In the genomic region with DNA sequence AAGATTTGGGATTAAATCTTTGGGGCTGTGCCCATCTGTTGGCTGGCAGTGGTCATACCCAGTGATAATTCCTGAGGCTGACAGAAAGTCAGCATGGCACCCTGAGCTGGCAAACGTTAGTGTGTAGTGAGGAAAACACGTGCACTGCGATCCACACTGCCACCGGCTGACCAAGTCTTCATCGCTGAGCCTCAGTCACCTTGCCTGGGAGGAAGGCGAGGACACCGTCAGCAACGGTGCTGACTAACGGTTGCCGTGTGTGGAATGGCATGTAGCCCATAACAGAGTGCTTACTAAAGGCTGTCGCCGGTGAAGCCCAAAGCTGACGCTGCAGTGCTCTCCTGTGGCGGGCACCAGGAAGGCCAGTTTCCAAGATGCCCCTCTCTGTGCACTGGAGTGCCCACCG, we compare ENCODE assay signal across 13 mouse cellular contexts. TPM values are rescaled to one million over a fixed set of nuclear protein-coding genes. Genes with fewer than 3 reads are reported as not detected.
DNase-seq lines count a peak whose midpoint lies in the region; ATAC-seq and TF ChIP-seq lines count a peak whose summit lies in the region.
"Had no signal": no experiment of that assay in that cellular context is flagged by ENCODE, and none has a peak within 500 bp of the region (broad histone marks: within the 10 kb centered on the region; RNA-seq: fewer than 3 reads in every experiment).

No protein-coding gene starts in this region.

- H3K9ac ChIP-seq in hindbrain, postnatal 0 days (replicated peaks; ENCODE audit: low read length) = no peak overlapping the region
- no peak overlapping the region for H3K9ac ChIP-seq in hindbrain, embryonic 14.5 days
- H3K9ac ChIP-seq: hindbrain, embryonic 15.5 days had no signal

- DNase-seq in hindbrain, postnatal 0 days (ENCODE audit: low spot score) = peak; percentile 58
- no peak for DNase-seq in hindbrain, embryonic 14.5 days (ENCODE audit: low spot score)
- peak; percentile 30 for DNase-seq in right cerebral cortex, adult 18-20 months
- no peak for DNase-seq in right cerebral cortex, postnatal 25 days
- peak; percentile 44 for DNase-seq in heart, adult 8-10 months (ENCODE audit: low spot score)
- DNase-seq in skeletal muscle tissue, adult 2 months (ENCODE audit: low read depth, low spot score) = peak; percentile 85
- DNase-seq: lung, postnatal 10 days had no signal

- peaks cover 58% of the 10 kb centered on the region for H3K36me3 ChIP-seq in hindbrain, postnatal 0 days (ENCODE audit: insufficient read depth, low read length)
- H3K36me3 ChIP-seq in hindbrain, embryonic 14.5 days (replicated peaks; ENCODE audit: control insufficient read depth, insufficient read depth) = peaks cover 99% of the 10 kb centered on the region

- H3K4me3 ChIP-seq in hindbrain, postnatal 0 days (ENCODE audit: low read length) = no peak overlapping the region
- H3K4me3 ChIP-seq in hindbrain, embryonic 14.5 days (replicated peaks; ENCODE audit: low read length) = no peak overlapping the region
- H3K4me3 ChIP-seq: hindbrain, embryonic 15.5 days had no signal

- peak; percentile 55 for ATAC-seq in hindbrain, postnatal 0 days
- no peak for ATAC-seq in hindbrain, embryonic 14.5 days (ENCODE audit: low FRiP score)
- ATAC-seq in erythroblast, adult 5-6 weeks (replicated peaks; ENCODE audit: low FRiP score, poor library complexity, severe bottlenecking) = no peak
- no peak for ATAC-seq in inflammation-experienced regulatory T-cells, adult 6 months

- H3K27ac ChIP-seq in hindbrain, postnatal 0 days = no peak overlapping the region
- no peak overlapping the region for H3K27ac ChIP-seq in hindbrain, embryonic 14.5 days
- H3K27ac ChIP-seq: hindbrain, embryonic 15.5 days had no signal

- TF ChIP-seq CTCF in hindbrain, postnatal 0 days (IDR thresholded peaks at IDR 0.05; ENCODE audit: low read depth) = no peak

- H3K4me2 ChIP-seq in hindbrain, postnatal 0 days (ENCODE audit: low read depth, low read length) = no peak overlapping the region
- H3K4me2 ChIP-seq in hindbrain, embryonic 14.5 days (replicated peaks) = no peak overlapping the region
- H3K4me2 ChIP-seq: hindbrain, embryonic 15.5 days had no signal

- H3K9me3 ChIP-seq in hindbrain, postnatal 0 days (ENCODE audit: low read length) = no peaks in the 10 kb centered on the region
- H3K9me3 ChIP-seq in hindbrain, embryonic 14.5 days (ENCODE audit: control insufficient read depth, low read length) = no peaks in the 10 kb centered on the region
- H3K9me3 ChIP-seq: hindbrain, embryonic 15.5 days had no signal

- 0 out of 2 replicates have a peak, but pooled peaks cover 3% of the 10 kb centered on the region for H3K4me1 ChIP-seq in hindbrain, postnatal 0 days (ENCODE audit: insufficient read depth, low read length)
- no peaks in the 10 kb centered on the region for H3K4me1 ChIP-seq in hindbrain, embryonic 14.5 days (replicated peaks; ENCODE audit: control insufficient read depth, insufficient read depth, low read length)
- H3K4me1 ChIP-seq: hindbrain, embryonic 15.5 days had no signal

- H3K27me3 ChIP-seq in hindbrain, postnatal 0 days (ENCODE audit: insufficient read depth, low read length) = no peaks in the 10 kb centered on the region
- no peaks in the 10 kb centered on the region for H3K27me3 ChIP-seq in hindbrain, embryonic 14.5 days (ENCODE audit: control insufficient read depth, insufficient read depth, low read length)
- H3K27me3 ChIP-seq: hindbrain, embryonic 15.5 days had no signal

- WGBS in hindbrain, postnatal 0 days = 72% methylated on average over 15 of the region's 15 CpGs
- 90% methylated on average over 15 of the region's 15 CpGs for WGBS in hindbrain, embryonic 14.5 days

RNA-seq across cellular contexts. Expression of a gene that starts 25.4 kb away (rescaled TPM):
- total RNA-seq in hindbrain, postnatal 0 days (2014; rRNA removed) = 366 and 404 TPM in 2 replicates
- polyA plus RNA-seq in hindbrain, postnatal 0 days (2015; fragmentation: Nextera tagmentation; extraction: Ambion mirVana) = 379 and 380 TPM in 2 replicates
- 348 and 365 TPM in 2 replicates for polyA plus RNA-seq in hindbrain, embryonic 14.5 days (2014; fragmentation: Nextera tagmentation; extraction: Ambion mirVana)
- 10 to 100 TPM; 67.0 to 78.6 (median 70.5) TPM for total RNA-seq in heart, adult 8-10 months (2022)
- total RNA-seq in erythroblast, adult 5-6 weeks (2015; ENCODE audit: low replicate concordance) = 79.6 and 87.6 TPM in 2 replicates
- 85.4 and 105 TPM in 2 replicates for total RNA-seq in erythroblast, adult 5-6 weeks (2017; ENCODE audit: low replicate concordance)
- polyA plus RNA-seq in inflammation-experienced regulatory T-cells, adult 6 months (2017; shearing (Covaris generic)) = 100 to 1,000 TPM in 1 of 3 experiments, 10 to 100 TPM in 2; 89.3 to 100 (median 91.5) TPM

RNA-seq across cellular contexts. Expression of a gene that starts 46.4 kb away (rescaled TPM):
- 0.29 TPM in 1 of 2 replicates, not detected in the other for total RNA-seq in hindbrain, postnatal 0 days (2014; rRNA removed)
- not detected in 2 replicates for polyA plus RNA-seq in hindbrain, postnatal 0 days (2015; fragmentation: Nextera tagmentation; extraction: Ambion mirVana)
- 0.09 TPM in 1 of 2 replicates, not detected in the other for polyA plus RNA-seq in hindbrain, embryonic 14.5 days (2014; fragmentation: Nextera tagmentation; extraction: Ambion mirVana)
- total RNA-seq in heart, adult 8-10 months (2022) = not detected
- not detected in 2 replicates for total RNA-seq in erythroblast, adult 5-6 weeks (2015; ENCODE audit: low replicate concordance)
- not detected in 2 replicates for total RNA-seq in erythroblast, adult 5-6 weeks (2017; ENCODE audit: low replicate concordance)
- not detected for polyA plus RNA-seq in inflammation-experienced regulatory T-cells, adult 6 months (2017; shearing (Covaris generic))
- polyA plus RNA-seq: hindbrain, embryonic 15.5 days; limb, embryonic 11.5 days; small intestine, adult 2 months; thymus, postnatal 0 days had no signal

RNA-seq across cellular contexts. Expression of a gene that starts 54.3 kb away (rescaled TPM):
- total RNA-seq in hindbrain, postnatal 0 days (2014; rRNA removed) = 41.9 and 44.5 TPM in 2 replicates
- polyA plus RNA-seq in hindbrain, postnatal 0 days (2015; fragmentation: Nextera tagmentation; extraction: Ambion mirVana) = 24.7 and 26.1 TPM in 2 replicates
- polyA plus RNA-seq in hindbrain, embryonic 14.5 days (2014; fragmentation: Nextera tagmentation; extraction: Ambion mirVana) = 32.1 and 35.1 TPM in 2 replicates
- total RNA-seq in heart, adult 8-10 months (2022) = 10 to 100 TPM; 27.6 to 37.9 (median 30.9) TPM
- 0.77 and 9.4 TPM in 2 replicates for total RNA-seq in erythroblast, adult 5-6 weeks (2015; ENCODE audit: low replicate concordance)
- 6.6 and 8.6 TPM in 2 replicates for total RNA-seq in erythroblast, adult 5-6 weeks (2017; ENCODE audit: low replicate concordance)
- 10 to 100 TPM; 13.2 to 20.6 (median 19.4) TPM for polyA plus RNA-seq in inflammation-experienced regulatory T-cells, adult 6 months (2017; shearing (Covaris generic))

Comparison
In these comparisons a context has a peak if more than half of its experiments do, and no peak if none do; other contexts are left out.
1. DNase-seq: peak in hindbrain, postnatal 0 days (single experiment), right cerebral cortex, adult 18-20 months (single experiment), heart, adult 8-10 months (single experiment) and skeletal muscle tissue, adult 2 months (single experiment); none in hindbrain, embryonic 14.5 days (single experiment) and right cerebral cortex, postnatal 25 days (single experiment).